Mouse (Mus musculus) heart, adult 2 months (tissue): ENCODE measurements around the gene Ddx42.
A peak's percentile ranks its signal among the peaks of the same experiment; 100 is the strongest.

Experiments used
- CTCF ChIP-seq: fragments of 200-600 bp; IDR thresholded peaks from 2 replicates; pipeline ENCODE4 v1.8.1; 2022; ENCODE audit warnings: antibody characterized with exemption, mild to moderate bottlenecking, moderate library complexity
- POLR2A ChIP-seq: fragments of 200-500 bp; IDR thresholded peaks from 2 replicates; pipeline ENCODE4 v1.6.1; 2011; ENCODE audit warnings: mild to moderate bottlenecking, low read depth, low read length, control low read depth; ENCODE audit not compliant: insufficient read depth

DNA sequence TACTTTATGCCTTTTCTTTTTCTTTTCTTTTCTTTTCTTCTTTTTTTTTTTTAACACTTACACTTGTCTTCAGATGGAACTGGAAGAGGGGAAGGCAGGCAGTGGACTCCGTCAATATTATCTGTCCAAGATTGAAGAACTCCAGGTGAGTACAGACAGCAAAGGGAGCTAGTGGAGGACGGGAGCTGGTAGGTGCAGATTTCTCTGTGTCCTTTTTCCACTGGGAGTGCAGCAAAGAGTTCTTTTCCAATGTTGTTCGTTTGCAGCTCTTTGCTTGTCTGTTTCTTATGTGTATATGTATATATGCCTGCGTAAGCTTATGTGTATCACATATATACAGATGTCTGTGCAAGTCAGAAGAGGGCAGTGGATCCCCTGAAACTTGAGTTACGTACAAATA, 40.0 kb downstream of the Ddx42 start:
- TF ChIP-seq POLR2A: no peak
- TF ChIP-seq CTCF: peak; percentile 61
